Mouse (Mus musculus): ENCODE data around the gene Gm14434.
"Not testable (repeated sequence)": the region's sequence is repeated elsewhere in the genome, so short reads cannot be mapped to it uniquely, and the experiment has no call there.

Gene Gm14434

GRCm38 (mm10) chr2:176486683-176487082, at the start of gene Gm14434:
Gene Gm14434 (minus strand): TSS chr2:176486783.
- in situ Hi-C loops (cut with MboI, MseI): not testable (repeated sequence)

GRCm38 (mm10) chr2:176520756-176521155, 34.2 kb upstream of the Gm14434 start, which contains the start of gene Zfp967:
Gene Zfp967 (plus strand): TSS chr2:176521056.
- in situ Hi-C loops (cut with MboI, MseI): not testable (repeated sequence)

- in situ Hi-C loops (cut with MboI, MseI): not testable (repeated sequence)
Observed at GRCm38 (mm10) chr2:176423294-176423693, 63.3 kb downstream of the Gm14434 start, which contains the start of gene Gm14435. Gene Gm14435 (plus strand): TSS chr2:176423594.
